Mouse (Mus musculus) CD8-positive naive resting alpha-beta T cell, adult 2 months (primary cell): ENCODE results near the gene Mfap1b.
"Not testable (repeated sequence)": the region's sequence is repeated elsewhere in the genome, so short reads cannot be mapped to it uniquely, and the experiment has no call there.

Experiments
- DNase-seq, 2 experiments: peaks; one replicate each; pipeline ENCODE4 v3.0.0; 2022; ENCODE audit warnings: low read depth in 2 of 2, low spot score in 2 of 2

The Mfap1b gene

GRCm38 (mm10) chr2:121473301-121474179 is at the start of gene Mfap1b:
TSS of gene Mfap1b (minus strand) at chr2:121474067.
- DNase-seq = peak; percentile 61 to 71

GRCm38 (mm10) chr2:121522830-121523229 is 49.0 kb upstream of the Mfap1b start:
- DNase-seq = not testable (repeated sequence)

GRCm38 (mm10) chr2:121522006-121522405 is 48.1 kb upstream of the Mfap1b start:
- DNase-seq = no peak

- not testable (repeated sequence) for DNase-seq
Observed at GRCm38 (mm10) chr2:121518711-121519110, 44.8 kb upstream of the Mfap1b start.

- DNase-seq = no peak
Observed at GRCm38 (mm10) chr2:121518106-121518505, 44.2 kb upstream of the Mfap1b start.

GRCm38 (mm10) chr2:121514211-121514610 is 40.3 kb upstream of the Mfap1b start:
- no peak for DNase-seq

GRCm38 (mm10) chr2:121512991-121513765 is 39.3 kb upstream of the Mfap1b start:
- DNase-seq = not testable (repeated sequence)

- DNase-seq = peak in 1 of 2 experiments; percentile 10
Observed at GRCm38 (mm10) chr2:121511401-121511800, 37.5 kb upstream of the Mfap1b start.

GRCm38 (mm10) chr2:121509584-121509983 is 35.7 kb upstream of the Mfap1b start:
- DNase-seq = no peak

GRCm38 (mm10) chr2:121507951-121508330 is 34.1 kb upstream of the Mfap1b start:
- no peak for DNase-seq

GRCm38 (mm10) chr2:121507173-121507950 is 33.5 kb upstream of the Mfap1b start:
- DNase-seq = no peak

GRCm38 (mm10) chr2:121505942-121506882 is 32.3 kb upstream of the Mfap1b start, which contains the start of the genes Mfap1a and Wdr76:
TSS of gene Mfap1a (minus strand) at chr2:121506665.
TSS of gene Wdr76 (plus strand) at chr2:121506723.
- peak; percentile 73 to 82 for DNase-seq

GRCm38 (mm10) chr2:121501550-121501949 is 27.7 kb upstream of the Mfap1b start:
- DNase-seq = not testable (repeated sequence)

- not testable (repeated sequence) for DNase-seq
Observed at GRCm38 (mm10) chr2:121484403-121484802, 10.5 kb upstream of the Mfap1b start.

- no peak for DNase-seq
Observed at GRCm38 (mm10) chr2:121483576-121483975, 9.7 kb upstream of the Mfap1b start.

GRCm38 (mm10) chr2:121480916-121481315 is 7.0 kb upstream of the Mfap1b start:
- DNase-seq = not testable (repeated sequence)

- DNase-seq = peak in 1 of 2 experiments; percentile 42
Observed at GRCm38 (mm10) chr2:121480498-121480897, 6.6 kb upstream of the Mfap1b start.

GRCm38 (mm10) chr2:121477491-121478266 is 3.8 kb upstream of the Mfap1b start:
- no peak for DNase-seq

GRCm38 (mm10) chr2:121475306-121475705 is 1.4 kb upstream of the Mfap1b start:
- DNase-seq = not testable (repeated sequence)
